Mouse (Mus musculus): ENCODE results near the gene Csnk2a1. TPM values are rescaled to one million over a fixed set of nuclear protein-coding genes. Genes with fewer than 3 reads are reported as not detected.
"Not testable (repeated sequence)": the region's sequence is repeated elsewhere in the genome, so short reads cannot be mapped to it uniquely, and the experiment has no call there.

Csnk2a1 gene
- total and polyA plus RNA-seq, 3 experiments, result 16.4 to 190 (median 187) TPM

DNA sequence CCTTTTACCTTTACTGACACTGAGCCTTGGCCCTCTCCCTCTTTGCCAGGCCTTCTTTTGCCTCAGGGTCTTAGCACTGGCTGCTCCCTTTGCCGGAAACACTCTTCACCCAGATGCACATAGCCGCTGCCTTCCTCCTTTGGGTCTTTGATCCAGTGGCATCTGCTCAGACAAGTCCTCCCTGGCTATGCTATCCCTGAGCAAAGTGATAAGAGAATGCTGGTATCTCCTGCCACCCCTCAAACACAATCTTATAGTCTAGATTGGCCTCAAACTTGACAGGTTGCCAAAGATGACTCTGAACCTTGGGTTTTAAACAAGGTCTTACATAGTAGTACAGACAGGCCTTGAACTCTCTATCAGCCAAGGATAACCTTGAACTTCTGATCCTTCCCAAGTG lies 32.1 kb upstream of the Csnk2a1 start:
- DNase-seq (ENCODE audit: low spot score), result no peak
- Histone ChIP-seq H3K27me3 (ENCODE audit: insufficient read depth, low read length) (peaks cover 25% of the 10 kb centered on the region), H3K4me3 (ENCODE audit: low read depth, low read length) (no peak overlapping the region), H3K9me3 (replicated peaks) (no peaks in the 10 kb centered on the region), H3K4me1 (ENCODE audit: insufficient read depth, low read depth, low read length) (no peaks in the 10 kb centered on the region), H3K36me3 (replicated peaks) (no peaks in the 10 kb centered on the region)
- TF ChIP-seq GATA1 (IDR thresholded peaks at IDR 0.05; ENCODE audit: borderline replicate concordance, low read length) (no peak), CTCF (IDR thresholded peaks at IDR 0.05; ENCODE audit: low read depth, low read length) (no peak), GATA2 (IDR thresholded peaks at IDR 0.05; ENCODE audit: borderline replicate concordance, low read depth, low read length) (no peak), TAL1 (conservative IDR thresholded peaks at IDR 0.05; ENCODE audit: low read depth, low read length) (no peak)
- no peak for ATAC-seq (ENCODE audit: extremely low read depth, insufficient number of reproducible peaks, low FRiP score, poor library complexity, severe bottlenecking)

GRCm38 (mm10) chr2:152196896-152197295 lies 29.7 kb upstream of the Csnk2a1 start:
- H3K4me1 ChIP-seq (ENCODE audit: insufficient read depth, low read depth, low read length), result no peaks in the 10 kb centered on the region
- no peaks in the 10 kb centered on the region for H3K36me3 ChIP-seq (replicated peaks)
- no peak overlapping the region for H3K4me3 ChIP-seq (ENCODE audit: low read depth, low read length)
- peaks cover 11% of the 10 kb centered on the region for H3K27me3 ChIP-seq (ENCODE audit: insufficient read depth, low read length)
- TF ChIP-seq TAL1 (conservative IDR thresholded peaks at IDR 0.05; ENCODE audit: low read depth, low read length) (no peak), GATA2 (IDR thresholded peaks at IDR 0.05; ENCODE audit: borderline replicate concordance, low read depth, low read length) (no peak), POLR2AphosphoS5 (IDR thresholded peaks at IDR 0.05; ENCODE audit: insufficient replicate concordance, low read depth, low read length) (no peak), GATA1 (IDR thresholded peaks at IDR 0.05; ENCODE audit: borderline replicate concordance, low read length) (no peak), CTCF (IDR thresholded peaks at IDR 0.05; ENCODE audit: low read depth, low read length) (no peak)
- ATAC-seq (ENCODE audit: extremely low read depth, insufficient number of reproducible peaks, low FRiP score, poor library complexity, severe bottlenecking), result no peak
- H3K9me3 ChIP-seq (replicated peaks), result no peaks in the 10 kb centered on the region
- DNase-seq (ENCODE audit: low spot score), result no peak

DNA sequence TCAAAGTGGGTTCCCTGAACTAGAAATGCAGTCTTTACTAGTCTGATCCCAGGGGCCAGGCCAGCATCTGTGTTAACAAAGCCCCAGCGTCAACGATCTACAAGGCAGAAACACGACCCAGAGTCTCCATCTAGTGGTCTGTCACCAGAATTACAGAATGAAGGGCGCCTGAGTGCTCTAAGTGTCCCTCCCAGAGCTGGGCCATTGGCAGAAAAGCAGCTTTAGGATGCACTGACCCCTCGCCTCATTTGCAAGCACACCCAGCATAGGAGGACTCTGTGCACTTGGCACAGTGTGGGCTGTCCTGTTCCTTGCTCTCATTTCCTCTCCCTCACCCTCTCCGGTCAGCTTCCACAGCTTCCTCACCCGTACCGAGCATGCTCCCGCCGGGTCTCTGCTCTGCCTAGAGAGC lies 29.3 kb upstream of the Csnk2a1 start:
- Histone ChIP-seq H3K36me3 (replicated peaks) (no peaks in the 10 kb centered on the region), H3K4me1 (ENCODE audit: insufficient read depth, low read depth, low read length) (no peaks in the 10 kb centered on the region), H3K9me3 (replicated peaks) (no peaks in the 10 kb centered on the region), H3K27me3 (ENCODE audit: insufficient read depth, low read length) (peaks cover 11% of the 10 kb centered on the region), H3K4me3 (ENCODE audit: low read depth, low read length) (no peak overlapping the region)
- DNase-seq (ENCODE audit: low spot score) (peak; percentile 67), ATAC-seq (ENCODE audit: extremely low read depth, insufficient number of reproducible peaks, low FRiP score, poor library complexity, severe bottlenecking) (peak; percentile 40; the same call in 1 of the 2 replicates)
- TF ChIP-seq GATA1 (IDR thresholded peaks at IDR 0.05; ENCODE audit: borderline replicate concordance, low read length) (no peak), TAL1 (conservative IDR thresholded peaks at IDR 0.05; ENCODE audit: low read depth, low read length) (no peak), GATA2 (IDR thresholded peaks at IDR 0.05; ENCODE audit: borderline replicate concordance, low read depth, low read length) (no peak), POLR2AphosphoS5 (IDR thresholded peaks at IDR 0.05; ENCODE audit: insufficient replicate concordance, low read depth, low read length) (no peak), CTCF (IDR thresholded peaks at IDR 0.05; ENCODE audit: low read depth, low read length) (peak; percentile 55)

DNA sequence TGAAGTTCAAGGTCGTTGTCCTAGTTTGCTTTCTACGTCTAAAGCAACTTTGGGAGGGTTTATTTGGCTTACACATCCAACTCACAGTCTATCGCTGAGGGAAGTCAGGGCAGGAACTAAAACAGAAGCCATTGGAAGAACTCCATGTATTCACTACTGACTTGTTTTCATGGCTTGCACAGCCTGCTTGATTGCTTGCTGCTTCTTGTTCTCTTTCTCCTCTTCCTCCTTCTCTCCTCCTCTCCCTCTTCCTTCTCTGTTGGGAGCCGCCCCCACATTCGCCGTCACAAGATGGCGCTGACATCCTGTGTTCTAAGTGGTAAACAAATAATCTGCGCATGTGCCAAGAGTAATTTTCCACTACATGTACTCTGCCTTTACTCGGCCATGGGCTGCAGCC lies 20.5 kb upstream of the Csnk2a1 start:
- not testable (repeated sequence) for DNase-seq (ENCODE audit: low spot score); H3K36me3 ChIP-seq (replicated peaks); H3K9me3 ChIP-seq (replicated peaks); H3K4me3 ChIP-seq (ENCODE audit: low read depth, low read length); H3K27me3 ChIP-seq (ENCODE audit: insufficient read depth, low read length); ATAC-seq (ENCODE audit: extremely low read depth, insufficient number of reproducible peaks, low FRiP score, poor library complexity, severe bottlenecking); H3K4me1 ChIP-seq (ENCODE audit: insufficient read depth, low read depth, low read length)

DNA sequence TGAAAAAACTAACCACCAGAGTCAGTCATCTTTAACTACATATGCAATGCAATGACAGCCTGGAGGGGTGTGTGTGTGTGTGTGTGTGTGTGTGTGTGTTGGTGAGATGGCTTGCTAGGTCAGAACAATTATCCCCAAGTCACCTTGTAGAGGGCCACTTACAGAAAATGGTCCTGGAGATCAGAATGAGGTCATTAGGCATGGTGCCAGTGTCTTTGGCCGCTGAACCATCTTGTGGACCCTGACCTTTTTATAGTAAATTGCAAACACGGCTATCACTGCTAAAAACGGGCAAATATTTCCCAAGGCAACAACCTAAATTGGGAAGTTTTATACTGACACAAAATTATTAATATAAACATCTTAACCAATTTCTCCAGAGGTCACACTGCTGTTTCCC lies 14.8 kb upstream of the Csnk2a1 start:
- ATAC-seq (ENCODE audit: extremely low read depth, insufficient number of reproducible peaks, low FRiP score, poor library complexity, severe bottlenecking), result no peak
- no peak for DNase-seq (ENCODE audit: low spot score)
- TF ChIP-seq CTCF (IDR thresholded peaks at IDR 0.05; ENCODE audit: low read depth, low read length) (no peak), TAL1 (conservative IDR thresholded peaks at IDR 0.05; ENCODE audit: low read depth, low read length) (no peak), POLR2AphosphoS5 (IDR thresholded peaks at IDR 0.05; ENCODE audit: insufficient replicate concordance, low read depth, low read length) (no peak), GATA2 (IDR thresholded peaks at IDR 0.05; ENCODE audit: borderline replicate concordance, low read depth, low read length) (no peak), GATA1 (IDR thresholded peaks at IDR 0.05; ENCODE audit: borderline replicate concordance, low read length) (no peak)

DNA sequence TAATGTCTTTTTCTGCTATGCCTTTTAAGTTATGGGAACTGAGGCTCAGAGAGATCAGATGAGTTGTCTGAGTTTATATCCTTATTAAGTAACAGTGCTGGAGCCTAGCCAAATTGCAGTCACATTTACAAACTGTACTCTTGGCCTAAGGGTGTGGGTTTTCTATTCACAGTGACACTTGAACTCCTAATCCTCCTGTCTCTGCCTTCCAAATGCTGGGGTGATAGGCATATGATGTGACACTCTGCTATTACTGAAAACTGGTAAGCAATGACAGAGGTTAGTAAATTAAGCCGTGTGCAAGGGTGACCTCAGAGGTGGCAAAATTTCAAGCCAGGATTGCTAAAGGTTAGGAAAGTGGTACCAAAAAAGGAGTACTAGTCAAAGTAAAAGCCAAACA lies 9.7 kb upstream of the Csnk2a1 start:
- TF ChIP-seq GATA1 (IDR thresholded peaks at IDR 0.05; ENCODE audit: borderline replicate concordance, low read length) (no peak), GATA2 (IDR thresholded peaks at IDR 0.05; ENCODE audit: borderline replicate concordance, low read depth, low read length) (no peak), POLR2AphosphoS5 (IDR thresholded peaks at IDR 0.05; ENCODE audit: insufficient replicate concordance, low read depth, low read length) (no peak), TAL1 (conservative IDR thresholded peaks at IDR 0.05; ENCODE audit: low read depth, low read length) (no peak), CTCF (IDR thresholded peaks at IDR 0.05; ENCODE audit: low read depth, low read length) (no peak)
- Histone ChIP-seq H3K4me3 (ENCODE audit: low read depth, low read length) (no peak overlapping the region), H3K36me3 (replicated peaks) (no peaks in the 10 kb centered on the region), H3K27me3 (ENCODE audit: insufficient read depth, low read length) (peaks cover 15% of the 10 kb centered on the region), H3K4me1 (ENCODE audit: insufficient read depth, low read depth, low read length) (no peaks in the 10 kb centered on the region), H3K9me3 (replicated peaks) (no peaks in the 10 kb centered on the region)
- ATAC-seq (ENCODE audit: extremely low read depth, insufficient number of reproducible peaks, low FRiP score, poor library complexity, severe bottlenecking) (no peak), DNase-seq (ENCODE audit: low spot score) (no peak)

More for the DNA sequence above, 14.8 kb upstream of the Csnk2a1 start:
- Histone ChIP-seq H3K36me3 (replicated peaks) (no peaks in the 10 kb centered on the region), H3K27me3 (ENCODE audit: insufficient read depth, low read length) (peaks cover 8% of the 10 kb centered on the region), H3K4me3 (ENCODE audit: low read depth, low read length) (no peak overlapping the region), H3K9me3 (replicated peaks) (no peaks in the 10 kb centered on the region), H3K4me1 (ENCODE audit: insufficient read depth, low read depth, low read length) (no peaks in the 10 kb centered on the region)
